Mouse (Mus musculus) heart, adult 2 months (tissue): Measurements from ENCODE around the gene Gramd1b.

ENCODE experiments used
- CTCF ChIP-seq: fragments of 200-600 bp; IDR thresholded peaks from 2 replicates; pipeline ENCODE4 v1.8.1; 2022; ENCODE audit warnings: antibody characterized with exemption, mild to moderate bottlenecking, moderate library complexity
- EP300 ChIP-seq: fragments of 200-500 bp; IDR thresholded peaks from 2 replicates; pipeline ENCODE4 v1.6.1; 2011; ENCODE audit warnings: low read depth, low read length, control low read depth; ENCODE audit not compliant: insufficient read depth
- POLR2A ChIP-seq: fragments of 200-500 bp; IDR thresholded peaks from 2 replicates; pipeline ENCODE4 v1.6.1; 2011; ENCODE audit warnings: mild to moderate bottlenecking, low read depth, low read length, control low read depth; ENCODE audit not compliant: insufficient read depth

GRCm38 (mm10) chr9:40577132-40577531 is 45.9 kb upstream of the Gramd1b start:
- TF ChIP-seq EP300 = no peak
- no peak for TF ChIP-seq CTCF
- TF ChIP-seq POLR2A = no peak
